Mouse (Mus musculus) liver, embryonic 14.5 days (tissue): ENCODE measurements around the gene Inpp4b.

Experiments used
- CTCF ChIP-seq: IDR thresholded peaks from 2 replicates; pipeline ENCODE4 v1.5.1; 2016; ENCODE audit warnings: antibody characterized with exemption, low read depth, control low read depth
- EP300 ChIP-seq: IDR thresholded peaks from 2 replicates; pipeline ENCODE4 v1.6.1; 2016; ENCODE audit warnings: antibody characterized with exemption, low read depth

GRCm38 (mm10) chr8:81638478-81638877 lies 296.1 kb downstream of the Inpp4b start:
- TF ChIP-seq CTCF = no peak
- no peak for TF ChIP-seq EP300
